ENCODE assay signal across 8 mouse cellular contexts in the genomic region with DNA sequence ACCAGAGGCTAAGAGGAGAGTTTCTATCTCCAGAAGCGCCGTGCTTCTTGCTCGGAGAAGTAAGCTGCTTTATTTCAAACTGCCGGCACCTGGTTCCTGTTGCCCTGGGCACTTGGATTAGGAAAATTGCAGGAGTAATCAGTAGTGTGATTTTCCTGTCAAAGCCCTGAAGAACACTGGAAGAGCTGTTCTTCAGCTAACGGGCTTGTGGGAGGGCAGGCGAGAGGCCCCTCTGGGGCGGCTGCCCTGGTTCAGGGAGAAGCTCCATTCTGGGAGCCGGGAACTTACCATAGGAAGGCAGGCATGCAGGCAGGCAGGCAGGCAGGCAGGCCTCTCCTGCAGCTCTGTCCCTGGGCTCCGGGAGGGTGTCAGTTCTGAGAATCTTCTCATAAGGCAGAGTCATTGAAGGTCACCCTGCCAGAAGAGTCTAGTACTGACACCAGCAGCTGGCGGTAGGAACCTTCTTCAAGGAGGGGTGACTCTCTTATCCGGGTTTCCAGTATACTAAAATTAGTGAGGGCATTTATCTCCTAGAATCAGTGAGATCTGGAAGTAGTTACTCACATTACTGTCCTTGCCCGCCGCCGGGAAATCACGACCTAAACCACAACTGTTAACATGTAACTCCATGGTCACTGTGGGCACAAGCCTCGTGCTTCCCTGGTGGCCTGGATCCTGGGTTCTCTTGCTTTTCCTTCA. TPM values are rescaled to one million over a fixed set of nuclear protein-coding genes. Genes with fewer than 3 reads are reported as not detected.
DNase-seq lines count a peak whose midpoint lies in the region; ATAC-seq and TF ChIP-seq lines count a peak whose summit lies in the region.

A gene (minus strand): TSS at position 457 of the 699 bp plus-strand sequence.

- no peak within 1 kb of the TSS for H3K27ac ChIP-seq in thymus, adult 2 months (ENCODE audit: control insufficient read depth, insufficient read depth, low read length)
- H3K27ac ChIP-seq in heart, embryonic 15.5 days, result peak within 1 kb of the TSS; percentile 52
- H3K27ac ChIP-seq in midbrain, embryonic 12.5 days (replicated peaks), result no peak within 1 kb of the TSS

- H3K4me1 ChIP-seq in thymus, adult 2 months (replicated peaks; ENCODE audit: control insufficient read depth, insufficient read depth, low read length), result no peaks in the 10 kb centered on the region
- H3K4me1 ChIP-seq in heart, embryonic 15.5 days (replicated peaks), result peaks cover 12% of the 10 kb centered on the region
- peaks cover 2% of the 10 kb centered on the region; the same call in 1 of the 2 replicates for H3K4me1 ChIP-seq in midbrain, embryonic 12.5 days

- H3K36me3 ChIP-seq in thymus, adult 2 months (ENCODE audit: control insufficient read depth, insufficient read depth, low read length), result no peaks in the 10 kb centered on the region
- H3K36me3 ChIP-seq in heart, embryonic 15.5 days, result no peaks in the 10 kb centered on the region
- H3K36me3 ChIP-seq in midbrain, embryonic 12.5 days, result no peaks in the 10 kb centered on the region

- WGBS in thymus, adult 2 months, result 89% methylated on average over 16 of the region's 16 CpGs
- 35% methylated on average over 16 of the region's 16 CpGs for WGBS in heart, embryonic 15.5 days
- 77% methylated on average over 16 of the region's 16 CpGs for WGBS in midbrain, embryonic 12.5 days

- TF ChIP-seq POLR2A in thymus, adult 2 months (IDR thresholded peaks at IDR 0.05; ENCODE audit: control insufficient read depth, extremely low read depth, insufficient read depth, low read length, poor library complexity), result no peak

- TF ChIP-seq CTCF in thymus, adult 2 months (IDR thresholded peaks at IDR 0.05; ENCODE audit: borderline replicate concordance, control insufficient read depth, extremely low read depth, insufficient read depth, low read length, poor library complexity), result no peak

- H3K9me3 ChIP-seq in heart, embryonic 15.5 days (replicated peaks), result no peaks in the 10 kb centered on the region
- H3K9me3 ChIP-seq in midbrain, embryonic 12.5 days, result no peaks in the 10 kb centered on the region

- no peak for ATAC-seq in heart, embryonic 15.5 days (replicated peaks; ENCODE audit: insufficient number of reproducible peaks, insufficient read depth, low FRiP score, low read depth)
- no peak for ATAC-seq in midbrain, embryonic 12.5 days (ENCODE audit: low FRiP score, low read depth)
- ATAC-seq in CD4-positive, CD25-positive, alpha-beta regulatory T cell, adult 4 months, result no peak

- DNase-seq in frontal cortex, adult 2 months (ENCODE audit: extremely low spot score in 1 of 2, low spot score in 1 of 2), result no peak
- no peak for DNase-seq in frontal cortex, postnatal 10 days (ENCODE audit: low spot score in 2 of 2)
- no peak for DNase-seq in thymus, adult 2 months
- DNase-seq in thymus, postnatal 0 days (ENCODE audit: low spot score), result no peak
- no peak for DNase-seq in Muller cell, postnatal 12 days (ENCODE audit: inconsistent ontology term)

- peak within 1 kb of the TSS; percentile 26; the same call in 1 of the 2 replicates for H3K4me2 ChIP-seq in heart, embryonic 15.5 days
- H3K4me2 ChIP-seq in midbrain, embryonic 12.5 days (replicated peaks), result no peak within 1 kb of the TSS

- no peaks in the 10 kb centered on the region for H3K27me3 ChIP-seq in thymus, adult 2 months (ENCODE audit: control insufficient read depth, insufficient read depth, low read length)
- H3K27me3 ChIP-seq in heart, embryonic 15.5 days, result no peaks in the 10 kb centered on the region
- H3K27me3 ChIP-seq in midbrain, embryonic 12.5 days, result no peaks in the 10 kb centered on the region

- peak within 1 kb of the TSS; percentile 26 for H3K9ac ChIP-seq in heart, embryonic 15.5 days
- no peak within 1 kb of the TSS for H3K9ac ChIP-seq in midbrain, embryonic 12.5 days (replicated peaks)

- H3K4me3 ChIP-seq in thymus, adult 2 months (ENCODE audit: control insufficient read depth, insufficient read depth, low read length), result no peak within 1 kb of the TSS
- H3K4me3 ChIP-seq in heart, embryonic 15.5 days, result no peak within 1 kb of the TSS
- no peak within 1 kb of the TSS for H3K4me3 ChIP-seq in midbrain, embryonic 12.5 days

RNA-seq across cellular contexts. Expression of the gene that starts here (rescaled TPM):
- 68.7 and 101 TPM in 2 replicates for polyA plus RNA-seq in frontal cortex, adult 2 months (2012; rRNA removed)
- 10.7 and 17.1 TPM in 2 replicates for polyA plus RNA-seq in thymus, adult 2 months (2012; rRNA removed)
- polyA plus RNA-seq in thymus, postnatal 0 days (2015; fragmentation: Nextera tagmentation; extraction: Ambion mirVana), result 6.4 and 7.2 TPM in 2 replicates
- 27.4 and 29.8 TPM in 2 replicates for polyA plus RNA-seq in heart, embryonic 15.5 days (2015; fragmentation: Nextera tagmentation; extraction: Ambion mirVana)
- 24.6 and 32.1 TPM in 2 replicates for polyA plus RNA-seq in midbrain, embryonic 12.5 days (2016; fragmentation: Nextera tagmentation; extraction: Ambion mirVana)
- not detected for polyA plus RNA-seq in CD4-positive, CD25-positive, alpha-beta regulatory T cell, adult 4 months (2017; shearing (Covaris generic))
